Mouse (Mus musculus) thymus, postnatal 36 days (tissue): ENCODE results near the gene 4931406C07Rik.

Experiments used
- DNase-seq, 2 experiments: peaks; one replicate each; pipeline ENCODE4 v3.0.0; 2022; ENCODE audit warnings: mixed read lengths in 2 of 2

Gene 4931406C07Rik

GRCm38 (mm10) chr9:15237516-15238296, 68.5 kb downstream of the 4931406C07Rik start:
- DNase-seq = no peak

DNA sequence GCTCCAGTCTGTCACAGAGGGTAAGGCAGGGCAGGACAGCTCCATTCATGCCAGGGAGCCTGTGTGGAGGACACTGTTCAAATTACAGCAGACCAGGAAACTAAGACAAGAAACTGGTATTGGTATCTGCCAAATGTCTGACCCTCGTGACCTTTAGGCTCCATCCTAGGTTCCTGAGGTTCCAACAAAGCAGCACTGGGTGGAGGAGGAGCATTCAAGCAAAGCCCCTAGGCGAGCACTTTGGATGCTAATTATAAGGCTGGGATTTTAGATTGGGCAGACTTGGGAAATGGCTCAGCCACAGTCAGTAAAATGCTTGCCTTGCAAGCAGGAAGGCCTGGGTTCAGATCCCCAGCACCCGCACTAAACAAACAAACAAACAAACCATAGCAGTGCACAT, 70.3 kb downstream of the 4931406C07Rik start:
- no peak for DNase-seq

DNA sequence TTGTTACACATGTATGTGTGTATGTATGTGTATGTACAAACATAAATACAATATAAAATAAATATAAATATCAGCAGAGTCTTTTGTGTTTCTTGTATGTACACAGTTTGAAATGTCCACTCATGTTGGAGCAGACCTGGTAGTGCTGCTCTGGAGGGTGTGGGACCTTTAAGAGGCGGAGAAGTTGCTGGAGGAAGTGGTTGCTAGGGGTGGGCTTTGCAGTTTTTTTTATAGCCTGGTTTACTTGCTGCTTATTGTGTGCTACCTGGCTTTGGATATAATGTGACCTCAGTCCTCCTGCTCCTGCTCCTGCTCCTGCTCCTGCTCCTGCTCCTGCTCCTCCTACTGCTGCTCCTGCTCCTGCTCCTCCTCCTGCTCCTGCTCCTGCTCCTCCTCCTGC, 72.6 kb downstream of the 4931406C07Rik start:
- no peak for DNase-seq
